Mouse (Mus musculus) frontal cortex, adult (tissue): ENCODE data around the gene Ccsap.

Experiments
- ATAC-seq: cut with Nextera tagmentation; 2 replicates; pipeline ENCODE4 v1.9.2; 2017; ENCODE audit warnings: mild to moderate bottlenecking, moderate library complexity, mixed read lengths; ENCODE audit not compliant: low TSS enrichment

Ccsap gene

GRCm38 (mm10) chr8:123880271-123880670, 20.3 kb upstream of the Ccsap start:
- peak; percentile 44 for ATAC-seq

GRCm38 (mm10) chr8:123877865-123878264, 17.9 kb upstream of the Ccsap start:
- no peak for ATAC-seq

GRCm38 (mm10) chr8:123874324-123874723, 14.3 kb upstream of the Ccsap start:
- peak; percentile 82 for ATAC-seq

GRCm38 (mm10) chr8:123873364-123873763, 13.4 kb upstream of the Ccsap start:
- no peak for ATAC-seq

DNA sequence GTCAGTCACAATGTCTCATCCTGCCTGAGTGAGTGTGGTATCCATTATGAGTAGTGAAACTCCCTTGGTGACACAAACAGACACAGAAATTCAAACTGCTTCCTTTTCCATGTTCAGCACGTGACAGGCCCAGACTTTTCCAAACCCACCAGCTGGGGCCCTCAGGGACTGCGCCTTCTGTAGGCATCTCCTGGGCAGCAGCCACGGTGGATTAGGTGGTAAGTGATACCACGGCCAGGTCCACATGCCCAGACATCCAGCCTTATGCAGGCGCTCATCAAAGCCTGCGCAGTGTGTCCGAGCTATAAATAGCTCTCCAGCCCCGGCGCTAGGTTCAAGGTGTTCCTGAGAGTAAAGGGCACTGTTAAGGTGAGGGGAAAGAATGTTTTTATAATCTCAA, 12.0 kb upstream of the Ccsap start:
- ATAC-seq = no peak

GRCm38 (mm10) chr8:123866971-123867370, 7.0 kb upstream of the Ccsap start:
- peak; percentile 57 for ATAC-seq

- no peak for ATAC-seq
Observed at GRCm38 (mm10) chr8:123865786-123866185, 5.8 kb upstream of the Ccsap start.

GRCm38 (mm10) chr8:123860386-123860785, 377 bp upstream of the Ccsap start:
- ATAC-seq = no peak

DNA sequence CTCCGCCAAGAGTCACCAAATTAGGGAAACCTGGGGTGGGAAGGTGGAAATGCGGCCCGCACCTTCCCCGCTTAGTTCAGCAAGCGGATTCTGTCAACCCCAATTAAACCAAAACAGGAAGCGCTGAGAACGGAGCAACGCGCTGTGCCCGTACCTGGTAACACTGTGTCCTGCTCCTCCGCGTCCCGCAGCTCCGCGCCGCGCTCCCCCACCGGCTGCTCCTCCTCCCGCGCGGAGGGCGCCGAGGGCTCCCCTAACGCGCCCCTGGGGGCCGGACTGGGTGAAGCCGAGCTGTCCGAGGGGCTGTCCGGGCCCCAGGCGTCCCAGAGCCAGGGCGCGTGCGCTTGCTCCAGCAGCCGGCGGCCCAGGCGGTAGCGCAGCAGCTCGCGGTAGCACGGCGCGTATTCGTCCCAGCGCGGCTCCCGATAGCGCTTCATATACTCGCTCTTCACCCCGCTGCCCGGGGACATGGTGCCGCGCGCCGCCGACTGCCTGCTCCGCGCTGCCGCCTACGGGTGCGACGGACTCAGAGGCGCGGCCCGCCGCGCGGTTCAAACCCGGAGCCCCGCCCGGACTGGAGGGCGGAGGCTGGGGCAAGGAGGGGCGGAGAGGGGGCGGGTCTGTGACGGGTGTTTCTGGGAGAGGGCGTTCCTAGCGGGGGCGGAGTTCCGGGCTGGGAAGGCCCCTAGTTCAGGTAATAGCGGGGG, 915 bp downstream of the Ccsap start:
- ATAC-seq = peak; percentile 73

DNA sequence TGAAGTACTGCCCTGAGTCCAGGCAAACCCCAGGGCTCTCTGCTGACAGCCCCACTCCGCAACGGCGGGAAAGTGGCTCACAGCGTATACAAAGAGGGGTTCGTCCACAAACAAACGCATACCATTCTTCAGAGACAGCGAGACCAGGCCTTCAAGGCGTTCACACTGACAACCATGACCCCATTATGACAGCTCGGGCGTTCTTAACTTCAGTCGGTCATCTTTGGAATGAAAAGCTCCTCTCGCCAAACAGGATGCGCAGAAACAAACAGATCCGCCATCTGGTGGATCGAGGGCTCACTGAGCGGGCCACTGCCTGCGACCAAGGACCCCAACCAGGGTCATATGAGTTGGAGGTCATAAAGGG, 1.5 kb downstream of the Ccsap start:
- ATAC-seq = no peak

- no peak for ATAC-seq
Observed at GRCm38 (mm10) chr8:123857361-123857760, 2.6 kb downstream of the Ccsap start.

DNA sequence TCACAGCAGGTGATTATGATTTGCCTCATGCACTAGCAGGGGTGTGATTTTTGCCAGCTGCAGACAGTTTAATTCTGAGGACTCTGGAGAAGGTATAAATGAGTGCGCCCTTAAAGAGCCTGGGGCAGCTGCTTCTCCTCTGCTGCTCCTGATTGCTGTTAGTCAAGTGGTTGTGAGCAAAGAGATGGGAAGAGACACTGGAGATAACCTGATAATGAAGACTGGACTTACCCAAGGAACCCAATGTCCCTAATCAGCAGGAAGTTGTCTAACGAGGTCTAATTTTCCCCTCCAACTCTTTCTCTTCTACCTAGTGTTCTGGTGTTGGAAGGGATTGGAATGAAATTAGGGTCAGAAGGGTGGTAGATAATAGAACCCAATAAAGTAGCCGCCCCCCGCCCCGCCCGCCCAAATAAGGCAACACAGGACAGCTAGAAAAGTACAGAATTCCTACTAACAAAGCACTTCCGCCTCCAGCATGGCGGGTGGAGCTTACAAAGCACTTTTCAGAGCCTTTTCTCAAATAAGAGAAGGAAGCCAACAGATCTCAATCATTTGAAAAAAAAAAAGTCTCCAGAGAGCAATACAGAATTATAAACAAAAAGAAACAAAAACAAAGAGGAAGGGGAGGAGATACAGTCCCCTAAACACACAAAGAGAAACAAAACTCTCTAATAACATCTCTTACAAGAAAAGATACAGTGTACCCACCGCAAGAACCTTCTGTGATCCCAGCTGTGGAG, 5.1 kb downstream of the Ccsap start:
- no peak for ATAC-seq

DNA sequence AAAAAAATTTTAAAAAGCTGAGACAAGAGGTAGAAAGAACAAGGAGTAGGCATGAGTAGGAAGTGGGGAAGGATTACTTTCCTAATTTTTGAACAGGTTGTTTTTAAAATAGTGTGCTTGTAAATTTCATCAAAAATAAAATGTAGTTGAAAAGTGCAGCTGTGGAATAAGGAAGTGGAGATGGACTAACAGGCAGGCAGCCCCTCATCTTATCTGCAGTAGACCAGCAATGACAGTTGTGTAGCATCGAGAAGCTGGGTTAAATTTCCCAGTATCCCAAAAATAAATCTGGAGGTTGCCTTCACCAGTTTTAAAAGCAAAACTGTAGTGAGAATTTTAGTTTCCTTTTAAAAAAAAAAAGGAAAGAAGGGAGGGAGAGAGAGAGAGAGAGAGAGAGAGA, 5.8 kb downstream of the Ccsap start:
- ATAC-seq = no peak

GRCm38 (mm10) chr8:123851590-123851989, 8.4 kb downstream of the Ccsap start:
- ATAC-seq = no peak

DNA sequence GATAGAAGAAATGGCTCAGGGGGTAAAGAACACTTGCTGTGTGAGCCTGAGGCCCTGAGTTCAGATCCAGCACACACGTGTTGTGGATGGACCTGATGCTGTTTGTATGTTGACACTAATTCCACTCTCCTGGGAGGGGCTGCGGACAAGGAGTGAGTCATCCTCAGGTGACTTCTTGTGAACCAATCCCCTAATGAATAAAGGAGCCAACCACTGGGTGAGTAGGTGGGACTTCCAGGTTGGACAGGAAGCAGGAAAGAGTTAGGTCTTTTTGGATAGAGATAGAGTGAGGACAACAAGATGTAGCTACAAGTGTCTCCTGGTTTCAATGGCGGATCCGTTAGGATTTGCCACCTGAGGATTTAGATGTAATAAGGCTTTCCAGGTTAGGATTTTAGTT, 10.7 kb downstream of the Ccsap start:
- ATAC-seq = no peak

DNA sequence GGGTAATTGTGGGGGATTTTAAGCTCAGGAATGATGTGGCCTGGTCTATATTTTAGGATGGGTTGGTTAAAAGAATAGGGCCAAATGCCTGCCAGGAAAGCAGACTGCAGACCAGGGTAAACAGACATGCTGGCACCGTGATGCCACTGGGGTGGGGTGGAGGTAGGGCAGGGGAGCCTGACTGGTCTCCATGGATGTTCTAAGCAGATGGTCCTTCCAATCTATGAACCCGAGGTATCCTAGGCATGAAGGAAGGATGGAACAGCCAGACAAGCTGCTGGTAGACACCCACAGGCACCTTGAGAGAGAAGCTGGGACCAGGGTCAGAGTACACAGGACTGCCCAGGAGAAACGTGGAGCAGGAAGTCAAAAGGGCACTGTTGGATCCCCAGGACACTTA, 12.5 kb downstream of the Ccsap start:
- no peak for ATAC-seq

- peak; percentile 69 for ATAC-seq
Observed at GRCm38 (mm10) chr8:123846509-123846908, 13.5 kb downstream of the Ccsap start.

DNA sequence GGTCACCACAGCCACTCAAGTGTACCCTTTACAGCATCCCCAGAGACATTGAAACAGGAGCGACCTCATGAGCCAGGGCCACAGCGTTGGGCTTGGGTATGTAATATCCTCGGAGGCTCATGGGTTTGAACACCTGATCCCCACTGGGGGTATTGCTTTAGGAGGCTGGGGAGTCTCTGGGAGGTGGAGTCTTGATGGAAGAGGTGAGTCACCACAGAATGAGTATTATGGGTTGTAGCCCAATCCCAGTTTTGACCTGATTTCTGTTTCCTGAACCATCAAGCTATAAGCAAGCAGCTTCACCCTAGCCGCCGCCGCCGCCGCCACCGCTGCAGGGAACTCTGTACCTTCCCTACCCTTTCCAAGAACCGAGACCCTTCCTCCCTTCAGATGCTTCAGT, 14.0 kb downstream of the Ccsap start:
- ATAC-seq = no peak

DNA sequence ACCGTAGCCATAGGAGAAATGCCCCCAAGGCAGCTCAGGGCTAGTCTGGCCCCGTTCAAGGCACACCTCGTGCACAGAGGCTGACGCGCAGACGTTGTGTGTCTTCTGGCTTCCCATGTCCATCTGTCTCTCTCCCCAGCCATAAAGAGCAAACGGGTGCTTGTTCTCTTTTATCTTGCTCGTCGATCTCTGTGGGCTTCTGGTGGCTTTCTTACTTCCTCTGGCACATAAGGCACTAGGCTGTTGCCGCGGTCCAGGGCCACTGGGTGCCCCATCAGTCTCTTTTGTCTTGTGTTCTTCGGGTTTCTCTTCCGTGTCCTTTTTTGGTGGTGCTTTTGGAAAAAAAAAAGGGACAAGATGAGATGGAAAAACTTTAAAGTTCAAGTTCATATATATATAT, 14.9 kb downstream of the Ccsap start:
- ATAC-seq = no peak

- ATAC-seq = no peak
Observed at GRCm38 (mm10) chr8:123844341-123844740, 15.7 kb downstream of the Ccsap start.

- no peak for ATAC-seq
Observed at GRCm38 (mm10) chr8:123842086-123842485, 17.9 kb downstream of the Ccsap start.

- peak; percentile 85 for ATAC-seq
Observed at GRCm38 (mm10) chr8:123840578-123841345, 19.2 kb downstream of the Ccsap start.

- ATAC-seq = no peak
Observed at GRCm38 (mm10) chr8:123838496-123838895, 21.5 kb downstream of the Ccsap start.
